Mouse (Mus musculus) cerebellum, adult 2 months (tissue): ENCODE results near the gene Col5a2. TPM values are rescaled to one million over a fixed set of nuclear protein-coding genes. Genes with fewer than 3 reads are reported as not detected.

Experiments
- DNase-seq, 2 experiments: peaks; one replicate each; pipeline ENCODE4 v3.0.0; 2021
- H3K27ac ChIP-seq: fragments of 200-500 bp; 2 replicates; pipeline ENCODE4 v1.5.1; 2012; ENCODE audit warnings: low read length, control low read depth, inconsistent platforms; ENCODE audit not compliant: insufficient read depth
- H3K27me3 ChIP-seq: fragments of 200-500 bp; 2 replicates; pipeline ENCODE4 v1.6.1; 2012; ENCODE audit warnings: inconsistent platforms, mild to moderate bottlenecking, low read length, moderate library complexity; ENCODE audit not compliant: control insufficient read depth, insufficient read depth
- H3K4me1 ChIP-seq: fragments of 200-500 bp; 2 replicates; pipeline ENCODE4 v1.6.1; 2011; ENCODE audit warnings: low read length; ENCODE audit not compliant: control insufficient read depth, insufficient read depth
- H3K4me3 ChIP-seq: fragments of 200-500 bp; replicated peaks from 2 replicates; pipeline ENCODE3; 2011; ENCODE audit warnings: mild to moderate bottlenecking, low read depth, low read length, control low read depth; ENCODE audit not compliant: insufficient read depth
- CTCF ChIP-seq: fragments of 200-500 bp; IDR thresholded peaks from 2 replicates; pipeline ENCODE4 v1.5.1; 2011; ENCODE audit warnings: low read depth, mild to moderate bottlenecking, control low read depth, low read length, moderate library complexity, borderline replicate concordance; ENCODE audit not compliant: insufficient read depth
- POLR2A ChIP-seq: fragments of 200-500 bp; IDR thresholded peaks from 2 replicates; pipeline ENCODE4 v1.6.1; 2011; ENCODE audit warnings: low read length, control low read depth, borderline replicate concordance; ENCODE audit not compliant: insufficient read depth
- WGBS: fragments of 180-500 bp; shearing (Covaris S2); methylation state at CpG from one replicate; pipeline ENCODE4 v1.1.7; 2018; 5-methylcytosine and 5-hydroxymethylcytosine counted together
- polyA plus RNA-seq: library from polyadenylated mRNA; depleted of rRNA; stranded (reverse); fragments of >200 nt; gene quantifications from 2 replicates; pipeline ENCODE4 v1.2.3, GENCODE M21; 2012; rRNA removed

The Col5a2 gene
- polyA plus RNA-seq, 1 experiment: 2.3 TPM

GRCm38 (mm10) chr1:45358020-45358419 is 145.1 kb downstream of the Col5a2 start:
- TF ChIP-seq POLR2A (no peak), CTCF (no peak)
- Histone ChIP-seq H3K27me3 (no peaks in the 10 kb centered on the region), H3K27ac (no peak overlapping the region), H3K4me1 (no peaks in the 10 kb centered on the region), H3K4me3 (no peak overlapping the region)
- 68% methylated on average over 1 of the region's 1 CpGs for WGBS
- no peak for DNase-seq

DNA sequence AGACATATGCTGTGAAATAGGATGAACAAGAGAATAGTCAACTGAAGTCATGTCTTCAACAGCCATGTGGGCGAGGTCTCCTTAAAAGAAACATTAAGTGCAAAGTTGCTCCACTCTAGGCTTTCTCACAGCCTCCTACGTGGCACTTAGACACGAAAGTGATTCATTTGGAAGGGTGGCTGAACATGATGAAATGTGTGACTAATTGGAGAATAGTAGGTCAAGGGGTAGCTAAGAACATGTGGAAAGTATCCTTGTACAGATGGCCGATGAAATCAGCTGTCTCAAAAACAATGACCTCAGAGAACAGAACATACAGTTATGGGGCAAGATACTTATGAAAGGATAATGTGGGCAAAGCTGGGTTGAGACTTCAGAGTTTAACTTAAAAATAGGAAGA is 147.1 kb downstream of the Col5a2 start:
- Histone ChIP-seq H3K4me3 (no peak overlapping the region), H3K27me3 (no peaks in the 10 kb centered on the region), H3K27ac (no peak overlapping the region), H3K4me1 (no peaks in the 10 kb centered on the region)
- no peak for TF ChIP-seq POLR2A
- TF ChIP-seq CTCF: no peak
- no peak for DNase-seq
- 55% methylated on average over 4 of the region's 4 CpGs for WGBS

- 98% methylated on average over 1 of the region's 1 CpGs for WGBS
- no peak for TF ChIP-seq CTCF
- TF ChIP-seq POLR2A: no peak
- no peak for DNase-seq
- no peak overlapping the region for H3K27ac ChIP-seq
- no peaks in the 10 kb centered on the region for H3K4me1 ChIP-seq
- H3K4me3 ChIP-seq: no peak overlapping the region
- no peaks in the 10 kb centered on the region for H3K27me3 ChIP-seq
These were observed 173.9 kb downstream of the Col5a2 start for GRCm38 (mm10) chr1:45329149-45329548.

Other genes with a start within 250 kb of the Col5a2 start
- gene Col3a1, start 191.7 kb downstream of the Col5a2 start, polyA plus RNA-seq: 2.5 and 3.5 TPM in 2 replicates